Mouse (Mus musculus) embryonic facial prominence, embryonic 12.5 days (tissue): ENCODE measurements around the gene Sept11. TPM values are rescaled to one million over a fixed set of nuclear protein-coding genes. Genes with fewer than 3 reads are reported as not detected.

Experiments used
- ATAC-seq: fragments of 200-750 bp; cut with Nextera tagmentation; 2 replicates; pipeline ENCODE4 v1.8.0; 2017; ENCODE audit not compliant: insufficient number of reproducible peaks, insufficient read depth, low FRiP score, low TSS enrichment
- H3K27ac ChIP-seq: fragments of 300-500 bp; sonication (generic); 2 replicates; pipeline ENCODE4 v1.5.1; 2016; ENCODE audit warnings: mild to moderate bottlenecking
- H3K27me3 ChIP-seq: fragments of 300-500 bp; sonication (generic); 2 replicates; pipeline ENCODE4 v1.6.1; 2016; ENCODE audit warnings: mild to moderate bottlenecking, moderate library complexity
- H3K36me3 ChIP-seq: fragments of 300-500 bp; sonication (generic); 2 replicates; pipeline ENCODE4 v1.6.1; 2016; ENCODE audit warnings: mild to moderate bottlenecking
- H3K4me1 ChIP-seq: fragments of 300-500 bp; sonication (generic); 2 replicates; pipeline ENCODE4 v1.6.1; 2016
- H3K4me2 ChIP-seq: fragments of 300-500 bp; sonication (generic); replicated peaks from 2 replicates; pipeline ENCODE4 v1.6.1; 2016; ENCODE audit warnings: mild to moderate bottlenecking, moderate library complexity
- H3K4me3 ChIP-seq: fragments of 300-500 bp; sonication (generic); 2 replicates; pipeline ENCODE4 v1.5.1; 2016; ENCODE audit warnings: mild to moderate bottlenecking
- H3K9ac ChIP-seq: fragments of 300-500 bp; sonication (generic); 2 replicates; pipeline ENCODE4 v1.6.1; 2016; ENCODE audit warnings: mild to moderate bottlenecking, moderate library complexity
- H3K9me3 ChIP-seq: fragments of 300-500 bp; sonication (generic); 2 replicates; pipeline ENCODE4 v1.6.1; 2016; ENCODE audit warnings: mild to moderate bottlenecking, moderate library complexity
- WGBS: fragments of 180-500 bp; shearing (Covaris S2); methylation state at CpG from one replicate; pipeline ENCODE4 v1.1.7; 2016; 5-methylcytosine and 5-hydroxymethylcytosine counted together
- polyA plus RNA-seq: library from polyadenylated mRNA; unstranded; fragments of >200 nt; fragmentation: Nextera tagmentation; extraction: Ambion mirVana; gene quantifications from 2 replicates; pipeline ENCODE4 v1.2.1, GENCODE M21; 2016

Gene Sept11
- polyA plus RNA-seq, 1 experiment from 2014 or later: 263 TPM

- Histone ChIP-seq H3K4me1 (no peaks in the 10 kb centered on the region), H3K27me3 (no peaks in the 10 kb centered on the region), H3K9me3 (no peaks in the 10 kb centered on the region), H3K4me3 (no peak overlapping the region), H3K27ac (no peak overlapping the region), H3K36me3 (peaks cover 42% of the 10 kb centered on the region), H3K9ac (no peak overlapping the region), H3K4me2 (no peak overlapping the region)
- no peak for ATAC-seq
- WGBS: 82% methylated on average over 3 of the region's 3 CpGs
These were observed 96.4 kb downstream of the Sept11 start for GRCm38 (mm10) chr5:93189607-93190006.

GRCm38 (mm10) chr5:93190428-93190827 lies 97.2 kb downstream of the Sept11 start:
- Histone ChIP-seq H3K4me2 (no peak overlapping the region), H3K27ac (no peak overlapping the region), H3K27me3 (no peaks in the 10 kb centered on the region), H3K4me3 (no peak overlapping the region), H3K9me3 (no peaks in the 10 kb centered on the region), H3K9ac (no peak overlapping the region), H3K4me1 (no peaks in the 10 kb centered on the region), H3K36me3 (peaks cover 39% of the 10 kb centered on the region)
- ATAC-seq: no peak
- WGBS: 97% methylated on average over 5 of the region's 5 CpGs

GRCm38 (mm10) chr5:93198232-93198631 lies 105.0 kb downstream of the Sept11 start:
- Histone ChIP-seq H3K4me1 (peaks cover 5% of the 10 kb centered on the region; the same call in 1 of the 2 replicates), H3K9ac (no peak overlapping the region), H3K4me3 (no peak overlapping the region), H3K27me3 (no peaks in the 10 kb centered on the region), H3K27ac (no peak overlapping the region), H3K4me2 (no peak overlapping the region), H3K9me3 (no peaks in the 10 kb centered on the region), H3K36me3 (peaks cover 51% of the 10 kb centered on the region)
- 91% methylated on average over 3 of the region's 3 CpGs for WGBS
- ATAC-seq: no peak

GRCm38 (mm10) chr5:93201181-93201580 lies 107.9 kb downstream of the Sept11 start:
- peaks cover 39% of the 10 kb centered on the region for H3K36me3 ChIP-seq
- H3K4me3 ChIP-seq: no peak overlapping the region
- H3K27me3 ChIP-seq: no peaks in the 10 kb centered on the region
- WGBS: 35% methylated on average over 1 of the region's 1 CpGs
- H3K27ac ChIP-seq: no peak overlapping the region
- H3K9me3 ChIP-seq: no peaks in the 10 kb centered on the region
- H3K4me2 ChIP-seq: no peak overlapping the region
- no peak overlapping the region for H3K9ac ChIP-seq
- peaks cover 14% of the 10 kb centered on the region; the same call in 1 of the 2 replicates for H3K4me1 ChIP-seq
- no peak for ATAC-seq

GRCm38 (mm10) chr5:93205371-93206108 lies 112.3 kb downstream of the Sept11 start:
- peak overlapping the region; percentile 84 for H3K4me2 ChIP-seq
- H3K4me3 ChIP-seq: peak overlapping the region; percentile 95
- ATAC-seq: peak; percentile 45
- H3K27me3 ChIP-seq: no peaks in the 10 kb centered on the region
- peaks cover 9% of the 10 kb centered on the region for H3K36me3 ChIP-seq
- no peaks in the 10 kb centered on the region for H3K9me3 ChIP-seq
- peak overlapping the region; percentile 99 for H3K9ac ChIP-seq
- under 1% methylated on average over 52 of the region's 63 CpGs for WGBS
- H3K4me1 ChIP-seq: peaks cover 24% of the 10 kb centered on the region
- H3K27ac ChIP-seq: peak overlapping the region; percentile 97

- peak within 1 kb of the TSS; percentile 84 for H3K4me2 ChIP-seq
- no peaks in the 10 kb centered on the region for H3K9me3 ChIP-seq
- ATAC-seq: peak; percentile 94
- H3K4me3 ChIP-seq: peak within 1 kb of the TSS; percentile 95
- H3K36me3 ChIP-seq: peaks cover 6% of the 10 kb centered on the region; the same call in 1 of the 2 replicates
- H3K27ac ChIP-seq: peak within 1 kb of the TSS; percentile 97
- WGBS: under 1% methylated on average over 79 of the region's 79 CpGs
- H3K4me1 ChIP-seq: peaks cover 24% of the 10 kb centered on the region
- no peaks in the 10 kb centered on the region for H3K27me3 ChIP-seq
- H3K9ac ChIP-seq: peak within 1 kb of the TSS; percentile 99
These were observed 113.1 kb downstream of the Sept11 start, which contains the start of the genes Ccni and 2010109A12Rik for GRCm38 (mm10) chr5:93206109-93207005. Ccni (minus strand) TSS chr5:93206495. 2010109A12Rik (plus strand) TSS chr5:93206518.

- no peaks in the 10 kb centered on the region for H3K27me3 ChIP-seq
- WGBS: 6% methylated on average over 6 of the region's 6 CpGs
- 0 out of 2 replicates have a peak, but pooled peaks have one; percentile 0 for ATAC-seq
These were observed 113.7 kb downstream of the Sept11 start for GRCm38 (mm10) chr5:93207006-93207348.

GRCm38 (mm10) chr5:93207555-93207954 lies 114.3 kb downstream of the Sept11 start:
- H3K27ac ChIP-seq: peak overlapping the region; percentile 97; the same call in 1 of the 2 replicates
- ATAC-seq: no peak
- WGBS: 54% methylated on average over 1 of the region's 1 CpGs
- peak overlapping the region; percentile 57 for H3K4me2 ChIP-seq
- 0 out of 2 replicates have a peak overlapping the region, but pooled peaks have one; percentile 95 for H3K4me3 ChIP-seq
- no peaks in the 10 kb centered on the region for H3K27me3 ChIP-seq
- H3K4me1 ChIP-seq: peaks cover 21% of the 10 kb centered on the region
- H3K9me3 ChIP-seq: no peaks in the 10 kb centered on the region
- H3K9ac ChIP-seq: no peak overlapping the region
- no peaks in the 10 kb centered on the region for H3K36me3 ChIP-seq

More at GRCm38 (mm10) chr5:93207006-93207348, 113.7 kb downstream of the Sept11 start:
- Histone ChIP-seq H3K4me2 (peak overlapping the region; percentile 57), H3K4me1 (peaks cover 21% of the 10 kb centered on the region), H3K9ac (peak overlapping the region; percentile 99; the same call in 1 of the 2 replicates), H3K27ac (peak overlapping the region; percentile 97), H3K36me3 (peaks cover under 1% of the 10 kb centered on the region; the same call in 1 of the 2 replicates), H3K4me3 (peak overlapping the region; percentile 95), H3K9me3 (no peaks in the 10 kb centered on the region)

- Histone ChIP-seq H3K27me3 (no peaks in the 10 kb centered on the region), H3K4me3 (no peak overlapping the region), H3K9me3 (no peaks in the 10 kb centered on the region), H3K9ac (no peak overlapping the region), H3K27ac (no peak overlapping the region), H3K4me1 (no peaks in the 10 kb centered on the region), H3K4me2 (no peak overlapping the region), H3K36me3 (no peaks in the 10 kb centered on the region)
- 87% methylated on average over 3 of the region's 3 CpGs for WGBS
- ATAC-seq: no peak
These were observed 125.1 kb downstream of the Sept11 start for GRCm38 (mm10) chr5:93218375-93218774.

- Histone ChIP-seq H3K36me3 (no peaks in the 10 kb centered on the region), H3K4me1 (no peaks in the 10 kb centered on the region), H3K27ac (no peak overlapping the region), H3K9ac (no peak overlapping the region), H3K4me3 (no peak overlapping the region), H3K4me2 (no peak overlapping the region), H3K27me3 (no peaks in the 10 kb centered on the region), H3K9me3 (no peaks in the 10 kb centered on the region)
- 63% methylated on average over 3 of the region's 3 CpGs for WGBS
- ATAC-seq: no peak
These were observed 128.4 kb downstream of the Sept11 start for GRCm38 (mm10) chr5:93221661-93222060.

GRCm38 (mm10) chr5:93224549-93224948 lies 131.3 kb downstream of the Sept11 start:
- H3K9me3 ChIP-seq: no peaks in the 10 kb centered on the region
- ATAC-seq: no peak
- no peak overlapping the region for H3K4me2 ChIP-seq
- no peaks in the 10 kb centered on the region for H3K4me1 ChIP-seq
- 85% methylated on average over 2 of the region's 2 CpGs for WGBS
- H3K36me3 ChIP-seq: no peaks in the 10 kb centered on the region
- no peaks in the 10 kb centered on the region for H3K27me3 ChIP-seq
- no peak overlapping the region for H3K9ac ChIP-seq
- H3K27ac ChIP-seq: no peak overlapping the region
- H3K4me3 ChIP-seq: no peak overlapping the region
